Mouse (Mus musculus) fibroblast of lung, adult 2 months (primary cell): ENCODE results near the gene Hoxc12.

Source experiments
- DNase-seq: peaks from one replicate; pipeline ENCODE4 v3.0.0-alpha.2; 2011; ENCODE audit warnings: low read depth

Gene Hoxc12

DNA sequence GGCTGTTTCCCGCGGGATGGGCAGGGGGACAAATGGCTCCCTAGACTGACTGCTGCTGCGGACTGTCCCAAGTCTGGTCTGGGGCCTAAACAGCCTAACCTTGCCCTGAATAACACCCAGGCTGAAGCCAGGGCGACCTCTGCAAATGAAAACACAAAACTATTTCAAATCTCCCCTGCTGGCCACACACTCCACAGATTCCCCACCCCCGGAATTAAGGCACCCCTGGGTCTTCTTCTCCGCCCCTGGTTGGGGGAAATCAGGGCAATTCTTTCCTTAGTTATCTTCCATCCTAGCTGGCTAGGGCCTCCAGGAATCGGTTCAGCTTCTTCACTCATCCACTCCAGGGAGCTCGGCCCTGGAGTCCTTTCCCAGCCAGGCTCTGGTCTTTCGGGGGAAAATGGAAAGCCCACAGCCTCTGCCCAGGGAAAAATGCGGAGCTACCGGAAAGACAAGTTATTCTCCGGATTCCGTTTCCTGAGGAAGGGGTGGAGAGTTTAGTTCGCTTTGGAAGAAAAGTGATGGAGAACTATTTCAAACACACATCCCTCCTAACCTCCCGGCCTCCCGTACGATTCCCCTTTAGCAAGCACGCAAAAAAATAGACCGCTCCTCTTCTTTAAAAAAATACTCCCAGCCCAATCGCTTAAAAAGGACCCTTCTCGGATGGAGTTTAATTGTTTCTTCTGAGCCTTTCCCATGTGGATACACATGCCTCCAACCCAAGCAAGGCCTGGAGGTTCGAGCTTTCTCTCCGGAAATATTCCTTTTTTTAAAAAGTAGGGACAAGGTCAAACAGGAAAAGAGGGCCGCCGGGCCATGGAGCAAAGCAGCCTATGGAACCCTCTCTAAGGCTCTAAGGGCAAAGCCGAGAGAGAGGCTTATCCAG, 28.7 kb downstream of the Hoxc12 start:
- no peak for DNase-seq

DNA sequence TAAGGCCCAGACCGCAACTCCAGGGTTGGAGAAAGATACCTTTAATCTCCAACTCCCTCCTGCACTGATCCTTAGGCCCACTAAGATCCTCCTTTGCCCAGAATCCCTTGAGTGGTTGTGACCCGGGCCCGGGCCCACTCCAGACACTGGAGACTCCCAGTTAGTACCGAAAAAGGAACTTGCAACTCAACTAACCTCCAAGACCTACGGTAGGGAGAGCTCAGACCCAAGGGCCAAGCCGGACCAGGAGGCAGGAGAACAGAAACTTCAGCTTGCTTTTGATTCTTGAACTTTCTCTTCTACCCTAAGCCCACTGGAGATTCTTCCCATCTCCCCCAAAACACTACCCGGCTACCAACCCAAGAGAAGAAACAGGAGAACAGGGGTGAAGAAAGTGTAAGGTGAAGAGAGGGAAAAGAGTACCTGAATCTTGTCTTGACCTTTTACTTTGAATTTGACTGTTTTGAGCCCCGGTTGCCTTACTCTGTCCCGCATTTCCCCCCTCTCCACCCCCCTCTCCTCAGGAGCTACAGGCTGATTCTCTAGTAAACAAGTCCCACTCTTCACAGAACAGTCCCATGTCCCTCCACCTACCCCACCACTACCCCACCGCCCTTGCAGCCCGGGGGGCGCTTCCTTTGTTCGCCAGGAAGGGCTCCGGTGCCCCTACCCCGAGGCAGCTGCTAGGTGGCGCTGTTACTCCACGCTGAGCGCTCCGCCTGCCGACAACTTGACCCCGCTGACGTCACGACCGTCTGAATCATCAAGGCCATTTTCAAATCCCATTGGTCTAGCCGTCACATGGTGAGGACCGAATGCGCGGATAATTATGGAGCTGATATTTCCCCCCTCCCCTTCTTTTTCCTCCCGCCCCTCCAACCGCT, 29.6 kb downstream of the Hoxc12 start:
- no peak for DNase-seq

DNA sequence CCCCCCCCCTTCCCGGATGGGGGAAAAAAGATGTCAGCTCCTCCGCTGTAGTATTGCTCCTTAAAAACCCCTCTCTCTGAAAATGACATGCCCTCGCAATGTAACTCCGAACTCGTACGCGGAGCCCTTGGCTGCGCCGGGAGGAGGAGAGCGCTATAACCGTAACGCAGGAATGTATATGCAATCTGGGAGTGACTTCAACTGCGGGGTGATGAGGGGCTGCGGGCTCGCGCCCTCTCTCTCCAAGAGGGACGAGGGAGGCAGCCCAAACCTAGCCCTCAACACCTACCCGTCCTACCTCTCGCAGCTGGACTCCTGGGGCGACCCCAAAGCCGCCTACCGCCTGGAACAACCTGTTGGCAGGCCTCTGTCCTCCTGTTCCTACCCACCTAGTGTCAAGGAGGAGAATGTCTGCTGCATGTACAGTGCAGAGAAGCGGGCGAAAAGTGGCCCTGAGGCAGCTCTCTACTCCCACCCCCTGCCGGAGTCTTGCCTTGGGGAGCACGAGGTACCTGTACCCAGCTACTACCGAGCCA, 30.3 kb downstream of the Hoxc12 start, which contains the start of gene Hoxc10:
TSS of gene Hoxc10 (plus strand) at position 21 of the 536 bp plus-strand sequence.
- DNase-seq = no peak

- no peak for DNase-seq
These were observed 30.7 kb downstream of the Hoxc12 start, which contains the start of gene Hoxc5 for GRCm38 (mm10) chr15:102967312-102967510. TSS of gene Hoxc5 (plus strand) at chr15:102967443.

DNA sequence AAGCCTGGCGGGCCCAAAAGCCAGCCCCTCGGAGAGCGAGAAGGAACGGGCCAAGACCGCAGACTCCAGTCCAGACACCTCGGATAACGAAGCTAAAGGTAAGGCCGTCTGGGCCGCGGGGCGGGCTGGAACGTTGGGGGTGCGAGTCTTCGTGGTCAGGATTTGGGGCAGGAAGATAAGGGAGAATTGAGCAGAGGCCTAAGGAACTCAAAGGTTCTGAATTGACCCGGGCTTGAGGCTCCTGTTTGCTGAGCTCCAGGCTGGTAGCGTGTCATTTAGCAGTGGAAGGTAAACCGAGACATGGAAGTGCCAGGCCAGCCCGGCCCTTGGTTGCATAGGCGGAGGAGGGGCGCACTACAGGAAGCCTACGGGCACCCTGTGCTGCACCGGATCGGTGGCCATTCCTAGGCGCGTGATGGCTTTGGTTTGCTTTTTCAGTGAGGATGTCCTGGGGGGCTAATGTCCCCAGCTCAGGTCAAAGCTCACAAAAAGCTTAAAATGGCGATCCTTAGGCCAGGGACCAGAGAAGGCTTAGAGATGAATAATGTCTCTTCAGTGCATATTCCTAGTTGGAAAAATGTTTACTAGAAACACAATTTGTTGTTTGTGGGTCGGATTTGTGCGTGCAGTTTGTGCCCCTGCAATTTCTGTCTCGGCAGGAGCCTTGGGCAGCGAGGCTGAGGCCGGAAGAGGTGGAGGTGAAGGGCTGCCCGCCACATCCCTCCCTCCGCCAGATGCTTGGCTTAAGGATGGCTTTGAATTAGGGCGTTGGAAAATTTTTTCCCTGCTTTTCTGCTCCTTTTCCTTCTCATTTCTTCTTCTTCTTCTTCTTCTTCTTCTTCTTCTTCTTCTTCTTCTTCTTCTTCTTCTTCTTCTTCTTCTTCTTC, 31.2 kb downstream of the Hoxc12 start:
- DNase-seq = no peak

GRCm38 (mm10) chr15:102969296-102969695, 32.7 kb downstream of the Hoxc12 start:
- no peak for DNase-seq

GRCm38 (mm10) chr15:102970740-102971139, 34.2 kb downstream of the Hoxc12 start:
- no peak for DNase-seq

- DNase-seq = no peak
These were observed 35.7 kb downstream of the Hoxc12 start for GRCm38 (mm10) chr15:102972254-102972653.

DNA sequence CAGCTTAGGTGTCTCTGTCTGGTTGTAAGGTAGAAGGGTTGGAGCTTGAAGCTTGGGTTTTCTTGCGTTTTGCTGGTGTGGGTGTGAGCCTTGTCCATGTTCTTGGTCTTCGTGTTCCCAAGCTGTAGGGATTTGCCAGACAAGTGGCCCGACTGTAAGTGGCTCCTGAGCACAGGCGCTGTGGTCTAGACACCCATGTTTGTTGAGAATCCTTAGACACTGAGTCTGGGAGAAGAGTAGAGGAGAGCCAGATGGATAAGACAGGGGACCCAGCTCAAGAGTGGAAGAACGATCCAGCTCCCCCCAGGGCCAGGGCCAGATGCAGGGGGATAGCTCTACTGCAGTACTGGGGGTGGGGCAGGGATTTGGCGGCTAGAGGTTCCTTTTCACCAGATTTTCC, 36.2 kb downstream of the Hoxc12 start:
- no peak for DNase-seq

GRCm38 (mm10) chr15:102975034-102975433, 38.5 kb downstream of the Hoxc12 start:
- DNase-seq = no peak

- DNase-seq = no peak
These were observed 39.1 kb downstream of the Hoxc12 start for GRCm38 (mm10) chr15:102975688-102976111.

DNA sequence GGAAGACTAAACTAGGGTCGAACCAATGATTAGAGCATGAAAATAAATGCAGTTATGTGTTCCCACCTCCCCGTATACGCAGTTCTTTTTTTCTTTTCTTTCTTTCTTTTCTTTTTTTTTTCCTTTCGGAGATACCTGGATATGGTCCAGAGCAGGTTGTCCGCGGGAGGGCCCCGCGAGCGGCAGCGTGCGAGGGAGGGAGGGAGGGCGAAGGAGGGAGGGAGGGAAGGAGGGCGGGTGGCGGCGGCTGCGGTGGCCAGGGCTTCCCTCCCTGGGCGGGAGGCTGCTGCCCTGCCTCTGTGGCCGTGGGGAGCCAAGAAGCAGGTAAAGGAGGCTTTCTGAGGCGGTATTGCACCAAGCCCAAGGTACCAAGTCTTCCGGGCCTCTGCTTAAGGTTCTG, 39.6 kb downstream of the Hoxc12 start, which contains the start of gene Hoxc9:
TSS of gene Hoxc9 (plus strand) at position 269 of the 400 bp plus-strand sequence.
- no peak for DNase-seq

GRCm38 (mm10) chr15:102976631-102977422, 40.3 kb downstream of the Hoxc12 start:
- DNase-seq = no peak

GRCm38 (mm10) chr15:102977423-102977974, 40.9 kb downstream of the Hoxc12 start:
- no peak for DNase-seq

DNA sequence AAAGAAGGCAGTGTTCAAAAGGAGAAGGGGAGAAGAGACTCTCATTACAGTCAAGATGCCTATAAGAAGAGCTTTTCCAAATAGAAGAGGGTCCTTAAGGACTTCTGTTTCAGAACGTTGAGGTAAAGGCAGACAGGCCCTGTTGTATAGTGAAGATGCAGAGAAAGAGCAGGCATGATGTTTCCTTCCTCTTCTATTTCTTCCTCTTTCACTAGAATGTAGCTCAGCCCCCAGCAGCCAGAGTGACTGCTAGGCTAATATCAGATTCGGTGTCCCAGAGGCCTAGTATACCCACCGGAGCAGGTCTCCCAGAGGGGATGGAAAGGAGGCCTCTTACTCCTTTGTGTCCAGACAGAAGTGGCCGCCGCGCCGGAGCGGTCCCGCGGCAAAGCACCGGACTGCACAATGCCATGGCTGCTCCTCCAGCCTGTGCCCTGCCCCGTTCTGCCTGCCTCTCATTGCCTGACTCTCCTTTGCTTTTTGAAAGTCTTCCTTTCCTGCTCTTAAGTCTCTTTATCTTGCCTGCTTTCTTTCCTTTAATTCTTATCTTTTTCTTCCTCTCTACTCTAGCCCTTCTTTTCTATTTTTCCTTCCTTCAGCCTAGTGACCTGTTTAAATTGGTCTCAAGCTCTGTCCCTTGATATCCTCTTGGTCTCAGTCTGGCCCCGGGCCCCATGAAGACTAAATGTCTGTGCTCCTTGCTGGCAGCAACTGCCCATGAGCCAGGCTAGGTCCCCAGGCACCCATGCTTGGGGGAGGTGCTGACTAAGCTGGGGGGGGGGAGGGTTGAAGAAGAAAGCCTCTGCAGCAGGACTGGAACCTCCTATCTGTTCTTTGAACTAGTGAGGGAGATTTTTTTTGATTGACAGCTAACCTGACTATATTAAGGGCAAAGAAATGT, 42.3 kb downstream of the Hoxc12 start:
- no peak for DNase-seq

DNA sequence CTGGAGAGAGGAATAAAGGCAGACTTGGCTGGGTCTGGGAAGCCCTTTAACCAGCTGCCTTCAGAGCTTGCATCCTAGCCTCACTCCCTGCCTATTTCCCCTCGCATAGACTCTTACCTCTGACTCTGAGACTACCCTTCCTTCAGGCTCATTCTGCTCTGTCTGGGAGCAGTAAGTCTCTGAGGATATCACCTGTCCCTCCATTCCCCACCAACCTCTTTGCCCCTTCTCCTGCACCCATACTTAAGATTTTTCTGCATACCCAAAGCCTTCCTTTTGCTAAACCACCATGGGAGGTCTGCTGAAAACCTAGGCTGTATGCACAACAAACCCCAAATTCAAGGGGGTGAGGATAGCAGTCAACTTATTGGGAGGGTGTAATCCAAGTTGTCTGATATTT, 43.4 kb downstream of the Hoxc12 start:
- no peak for DNase-seq

DNA sequence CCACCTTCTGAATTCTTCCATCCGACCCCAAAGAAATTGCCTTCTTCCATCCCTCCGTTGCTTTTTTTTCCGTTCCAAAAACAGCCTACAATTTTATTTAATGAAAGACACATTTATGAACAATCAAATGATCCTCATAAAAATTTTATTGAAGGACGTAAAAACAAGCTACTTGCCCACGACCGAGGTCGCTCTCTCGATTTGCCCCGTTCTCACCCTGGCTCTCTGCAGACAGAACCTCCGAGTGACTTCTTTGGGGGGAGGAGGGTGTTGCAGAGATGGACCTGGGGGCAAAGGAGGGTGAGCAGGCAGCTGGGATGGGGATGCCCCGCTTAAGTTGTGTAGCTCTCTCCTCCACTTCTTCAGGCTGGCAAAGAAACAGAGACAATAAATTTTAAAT, 43.8 kb downstream of the Hoxc12 start:
- no peak for DNase-seq

- DNase-seq = no peak
These were observed 44.4 kb downstream of the Hoxc12 start for GRCm38 (mm10) chr15:102980912-102981311.
